Mouse (Mus musculus): ENCODE measurements around the gene Dscaml1. TPM values are rescaled to one million over a fixed set of nuclear protein-coding genes. Genes with fewer than 3 reads are reported as not detected.
A peak's percentile ranks its signal among the peaks of the same experiment; 100 is the strongest.

The Dscaml1 gene
- polyA plus RNA-seq, 1 experiment, result 32.4 TPM

DNA sequence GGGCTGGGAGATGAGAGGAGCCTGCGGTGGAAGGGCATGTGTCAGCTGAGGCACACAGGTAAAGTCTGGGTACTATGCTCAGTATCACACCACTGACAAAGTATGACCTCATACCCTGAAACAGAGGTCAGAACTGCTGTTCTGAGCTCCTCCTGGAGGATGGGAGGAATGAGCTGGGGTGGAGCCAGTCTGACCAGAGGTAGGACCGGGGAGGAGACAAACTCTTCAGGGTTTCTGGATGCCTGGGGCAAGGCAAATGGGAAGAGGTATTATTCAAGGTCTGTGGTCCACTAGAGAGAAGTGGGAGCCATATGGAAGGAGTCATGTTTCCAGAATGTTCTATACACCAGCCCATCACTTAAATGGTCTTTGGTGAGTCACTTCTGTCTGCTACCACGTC lies 15.3 kb upstream of the Dscaml1 start:
- no peak for TF ChIP-seq POLR2A (IDR thresholded peaks at IDR 0.05; ENCODE audit: control insufficient read depth, low read depth, low read length)
- TF ChIP-seq CTCF (IDR thresholded peaks at IDR 0.05; ENCODE audit: control insufficient read depth, insufficient read depth, insufficient replicate concordance, low read depth, low read length), result no peak
- H3K4me3 ChIP-seq (ENCODE audit: control insufficient read depth, low read depth, low read length), result no peak overlapping the region
- H3K4me1 ChIP-seq (ENCODE audit: control insufficient read depth, insufficient read depth, low read length), result peaks cover 23% of the 10 kb centered on the region
- H3K27ac ChIP-seq (ENCODE audit: control insufficient read depth, insufficient read depth, low read depth, low read length), result no peak overlapping the region
- no peaks in the 10 kb centered on the region for H3K36me3 ChIP-seq (ENCODE audit: control insufficient read depth, insufficient read depth, low read length)
- no peaks in the 10 kb centered on the region for H3K27me3 ChIP-seq (ENCODE audit: control insufficient read depth, insufficient read depth, low read length)

DNA sequence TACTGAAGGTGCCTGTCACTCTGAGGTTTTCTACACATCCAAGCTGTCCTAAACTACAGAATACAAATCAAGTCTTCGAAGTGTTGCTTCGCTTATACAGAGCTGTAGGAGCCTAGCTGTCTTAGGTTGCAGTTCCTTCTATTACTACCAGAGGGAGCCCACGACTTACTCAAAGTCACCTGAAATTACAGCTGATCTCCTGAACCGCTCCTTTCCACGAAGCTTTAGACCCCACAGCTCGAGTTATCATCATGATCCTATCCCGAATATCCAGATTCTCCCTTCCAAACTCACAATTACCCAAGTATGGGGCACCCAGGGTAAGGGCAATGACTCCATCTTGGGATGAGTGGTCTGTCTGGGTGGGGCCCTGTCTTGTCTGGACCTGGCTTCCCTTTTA lies 14.6 kb upstream of the Dscaml1 start:
- TF ChIP-seq POLR2A (IDR thresholded peaks at IDR 0.05; ENCODE audit: control insufficient read depth, low read depth, low read length), result no peak
- TF ChIP-seq CTCF (IDR thresholded peaks at IDR 0.05; ENCODE audit: control insufficient read depth, insufficient read depth, insufficient replicate concordance, low read depth, low read length), result no peak; the same call in 1 of the 2 replicates
- H3K27me3 ChIP-seq (ENCODE audit: control insufficient read depth, insufficient read depth, low read length), result no peaks in the 10 kb centered on the region
- H3K27ac ChIP-seq (ENCODE audit: control insufficient read depth, insufficient read depth, low read depth, low read length), result no peak overlapping the region
- peaks cover 23% of the 10 kb centered on the region for H3K4me1 ChIP-seq (ENCODE audit: control insufficient read depth, insufficient read depth, low read length)
- H3K36me3 ChIP-seq (ENCODE audit: control insufficient read depth, insufficient read depth, low read length), result no peaks in the 10 kb centered on the region
- no peak overlapping the region for H3K4me3 ChIP-seq (ENCODE audit: control insufficient read depth, low read depth, low read length)

DNA sequence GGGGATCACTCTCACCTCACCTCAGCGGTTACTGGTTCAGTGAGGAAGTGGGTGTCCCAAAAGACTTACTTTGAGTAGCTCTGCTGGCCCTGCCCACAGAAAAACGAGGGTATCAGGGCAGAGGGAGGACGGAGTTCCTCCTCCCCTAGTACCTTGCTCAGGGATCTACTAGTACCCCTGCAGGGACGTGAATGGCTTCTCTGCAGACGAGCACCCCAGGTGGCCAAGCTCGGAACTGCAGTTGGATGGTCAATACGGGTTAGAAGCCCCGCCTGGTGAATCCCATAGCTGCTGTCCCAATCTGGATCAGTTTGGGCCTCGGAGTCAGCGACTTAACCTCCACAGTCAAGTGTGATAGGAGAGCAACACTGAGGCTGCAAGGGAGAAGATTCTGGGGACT lies 14.1 kb upstream of the Dscaml1 start:
- no peak overlapping the region for H3K27ac ChIP-seq (ENCODE audit: control insufficient read depth, insufficient read depth, low read depth, low read length)
- H3K36me3 ChIP-seq (ENCODE audit: control insufficient read depth, insufficient read depth, low read length), result no peaks in the 10 kb centered on the region
- TF ChIP-seq CTCF (IDR thresholded peaks at IDR 0.05; ENCODE audit: control insufficient read depth, insufficient read depth, insufficient replicate concordance, low read depth, low read length), result peak; percentile 94
- TF ChIP-seq POLR2A (IDR thresholded peaks at IDR 0.05; ENCODE audit: control insufficient read depth, low read depth, low read length), result no peak
- H3K4me1 ChIP-seq (ENCODE audit: control insufficient read depth, insufficient read depth, low read length), result peaks cover 23% of the 10 kb centered on the region
- H3K4me3 ChIP-seq (ENCODE audit: control insufficient read depth, low read depth, low read length), result no peak overlapping the region
- H3K27me3 ChIP-seq (ENCODE audit: control insufficient read depth, insufficient read depth, low read length), result no peaks in the 10 kb centered on the region

DNA sequence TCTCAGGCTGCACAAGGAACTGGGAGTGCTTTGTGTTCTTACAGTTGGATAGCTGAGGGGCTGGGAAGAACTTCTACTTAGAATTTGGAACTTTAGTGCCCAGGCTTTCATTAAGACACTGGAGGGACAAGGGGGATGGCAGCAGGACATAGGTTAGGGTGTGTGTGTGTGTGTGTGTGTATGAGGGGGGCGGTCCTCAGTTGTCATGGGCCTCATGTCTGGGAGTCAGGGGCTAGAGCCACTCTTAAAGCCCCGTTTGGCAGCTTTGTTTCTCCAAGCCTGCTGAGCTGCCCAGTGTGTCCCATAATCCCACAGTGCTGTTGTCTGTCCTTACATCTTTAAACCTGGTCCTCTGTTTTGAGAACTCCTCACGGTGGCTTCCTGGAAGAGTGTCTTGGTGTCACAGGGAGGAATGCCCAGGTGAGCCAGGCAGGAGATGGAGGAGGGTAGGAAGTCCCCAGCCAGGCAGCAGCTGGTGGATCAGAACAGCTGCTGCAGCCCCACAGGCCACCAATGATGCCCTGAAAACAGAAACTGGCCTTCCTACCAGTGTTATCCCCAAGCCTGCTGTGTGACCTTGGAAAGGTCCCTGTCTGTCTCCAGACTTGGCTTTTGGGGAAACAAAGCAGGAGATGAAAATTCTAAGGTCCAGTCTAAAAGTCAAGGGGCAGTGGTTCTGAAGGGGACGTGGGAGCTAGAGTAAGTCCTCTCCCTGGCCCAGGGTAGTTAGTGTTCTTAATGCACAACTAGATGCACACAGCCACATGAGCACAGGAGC lies 13.5 kb upstream of the Dscaml1 start:
- TF ChIP-seq POLR2A (IDR thresholded peaks at IDR 0.05; ENCODE audit: control insufficient read depth, low read depth, low read length) (no peak), CTCF (IDR thresholded peaks at IDR 0.05; ENCODE audit: control insufficient read depth, insufficient read depth, insufficient replicate concordance, low read depth, low read length) (no peak)
- Histone ChIP-seq H3K27me3 (ENCODE audit: control insufficient read depth, insufficient read depth, low read length) (no peaks in the 10 kb centered on the region), H3K4me3 (ENCODE audit: control insufficient read depth, low read depth, low read length) (no peak overlapping the region), H3K4me1 (ENCODE audit: control insufficient read depth, insufficient read depth, low read length) (peaks cover 19% of the 10 kb centered on the region), H3K36me3 (ENCODE audit: control insufficient read depth, insufficient read depth, low read length) (no peaks in the 10 kb centered on the region), H3K27ac (ENCODE audit: control insufficient read depth, insufficient read depth, low read depth, low read length) (no peak overlapping the region)

DNA sequence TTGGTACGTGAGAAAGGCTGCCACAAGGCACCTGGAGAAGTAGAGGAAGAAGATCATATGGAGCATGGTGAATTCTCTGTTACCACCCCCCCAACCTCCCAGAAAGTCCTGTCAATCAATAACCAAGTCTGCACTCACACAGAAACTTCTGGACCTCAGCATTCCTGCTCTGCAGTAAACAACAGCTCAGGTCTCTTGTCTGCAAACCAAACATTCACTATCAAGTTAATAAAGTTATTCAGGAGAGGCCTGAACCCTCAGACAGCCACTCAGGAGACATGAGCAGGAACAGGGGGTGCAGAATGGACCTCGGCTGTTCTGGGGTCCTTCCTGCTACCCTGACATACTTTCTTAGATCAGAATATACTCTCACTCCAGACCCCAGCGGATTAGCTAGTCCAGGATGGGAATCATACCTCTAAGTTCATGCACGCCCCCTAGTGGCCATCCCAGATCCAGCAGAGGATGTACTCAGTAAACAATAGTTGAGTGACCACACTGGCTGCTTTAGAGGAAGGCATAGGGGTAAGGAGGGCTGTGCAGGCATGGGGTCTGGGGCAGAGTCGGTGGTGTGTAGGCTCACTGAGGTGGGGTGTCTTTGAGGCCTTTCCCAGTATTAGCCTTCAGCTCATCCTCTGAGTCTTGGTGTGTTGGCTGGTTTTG lies 12.8 kb upstream of the Dscaml1 start:
- Histone ChIP-seq H3K27me3 (ENCODE audit: control insufficient read depth, insufficient read depth, low read length) (no peaks in the 10 kb centered on the region), H3K27ac (ENCODE audit: control insufficient read depth, insufficient read depth, low read depth, low read length) (no peak overlapping the region), H3K4me3 (ENCODE audit: control insufficient read depth, low read depth, low read length) (no peak overlapping the region), H3K4me1 (ENCODE audit: control insufficient read depth, insufficient read depth, low read length) (peaks cover 11% of the 10 kb centered on the region), H3K36me3 (ENCODE audit: control insufficient read depth, insufficient read depth, low read length) (no peaks in the 10 kb centered on the region)
- TF ChIP-seq CTCF (IDR thresholded peaks at IDR 0.05; ENCODE audit: control insufficient read depth, insufficient read depth, insufficient replicate concordance, low read depth, low read length) (peak; percentile 61; the same call in 1 of the 2 replicates), POLR2A (IDR thresholded peaks at IDR 0.05; ENCODE audit: control insufficient read depth, low read depth, low read length) (no peak)

DNA sequence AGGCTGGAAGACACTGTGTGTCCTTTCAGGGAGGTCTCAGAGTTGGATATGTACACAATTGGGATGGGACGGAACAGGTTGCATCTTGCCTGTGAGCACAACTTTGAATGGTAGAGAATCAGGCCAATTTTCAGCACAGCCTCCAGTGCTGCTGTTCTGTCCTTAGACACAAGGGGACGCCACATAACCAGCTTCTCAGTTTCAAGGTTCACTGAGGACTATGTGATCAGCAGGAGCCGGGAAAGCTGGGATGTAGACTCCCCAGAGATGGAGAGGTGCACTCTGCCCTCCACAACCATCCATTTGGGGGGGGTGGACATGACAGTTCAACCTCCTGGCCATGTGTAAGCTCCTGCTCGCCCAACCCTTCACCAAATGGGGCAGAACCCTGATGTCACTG lies 10.5 kb upstream of the Dscaml1 start:
- Histone ChIP-seq H3K4me3 (ENCODE audit: control insufficient read depth, low read depth, low read length) (no peak overlapping the region), H3K36me3 (ENCODE audit: control insufficient read depth, insufficient read depth, low read length) (no peaks in the 10 kb centered on the region), H3K27me3 (ENCODE audit: control insufficient read depth, insufficient read depth, low read length) (no peaks in the 10 kb centered on the region), H3K27ac (ENCODE audit: control insufficient read depth, insufficient read depth, low read depth, low read length) (no peak overlapping the region), H3K4me1 (ENCODE audit: control insufficient read depth, insufficient read depth, low read length) (peaks cover 11% of the 10 kb centered on the region)
- TF ChIP-seq CTCF (IDR thresholded peaks at IDR 0.05; ENCODE audit: control insufficient read depth, insufficient read depth, insufficient replicate concordance, low read depth, low read length) (peak; percentile 53; the same call in 1 of the 2 replicates), POLR2A (IDR thresholded peaks at IDR 0.05; ENCODE audit: control insufficient read depth, low read depth, low read length) (no peak)

DNA sequence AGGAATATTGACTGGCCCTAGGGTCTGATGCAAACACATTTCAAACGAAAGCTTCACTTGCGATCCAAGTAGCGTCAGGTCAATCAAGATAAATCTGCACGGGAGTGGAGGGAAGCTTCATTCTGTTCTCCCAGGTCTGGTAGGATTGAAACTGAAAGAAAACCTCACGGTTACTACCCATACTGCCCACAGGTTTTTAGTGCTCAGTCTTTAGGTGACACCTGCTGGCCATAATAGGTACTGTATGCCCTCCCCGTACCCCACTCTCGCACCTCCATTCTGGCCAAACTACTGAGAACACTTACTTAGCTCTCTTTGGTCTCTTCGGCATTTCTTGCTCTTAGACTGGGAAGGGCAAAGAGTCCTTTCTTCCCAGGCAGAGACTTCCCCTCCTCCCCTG lies 9.2 kb upstream of the Dscaml1 start:
- Histone ChIP-seq H3K4me1 (ENCODE audit: control insufficient read depth, insufficient read depth, low read length) (peaks cover 7% of the 10 kb centered on the region), H3K4me3 (ENCODE audit: control insufficient read depth, low read depth, low read length) (no peak overlapping the region), H3K27me3 (ENCODE audit: control insufficient read depth, insufficient read depth, low read length) (no peaks in the 10 kb centered on the region), H3K36me3 (ENCODE audit: control insufficient read depth, insufficient read depth, low read length) (no peaks in the 10 kb centered on the region), H3K27ac (ENCODE audit: control insufficient read depth, insufficient read depth, low read depth, low read length) (no peak overlapping the region)
- TF ChIP-seq CTCF (IDR thresholded peaks at IDR 0.05; ENCODE audit: control insufficient read depth, insufficient read depth, insufficient replicate concordance, low read depth, low read length) (peak; percentile 40; the same call in 1 of the 2 replicates), POLR2A (IDR thresholded peaks at IDR 0.05; ENCODE audit: control insufficient read depth, low read depth, low read length) (no peak)
